Mouse (Mus musculus) small intestine, adult 2 months (tissue): ENCODE data around the gene Gapdhs.

ENCODE experiments used
- CTCF ChIP-seq: fragments of 200-500 bp; IDR thresholded peaks from 2 replicates; pipeline ENCODE4 v1.5.1; 2012; ENCODE audit warnings: low read depth, mild to moderate bottlenecking, control low read depth, inconsistent platforms, low read length, moderate library complexity, mixed read lengths; ENCODE audit not compliant: insufficient replicate concordance, insufficient read length; ENCODE audit errors: extremely low read depth
- POLR2A ChIP-seq: fragments of 200-500 bp; IDR thresholded peaks from 2 replicates; pipeline ENCODE4 v1.6.1; 2012; ENCODE audit warnings: low read depth, mild to moderate bottlenecking, control low read depth, inconsistent platforms, low read length, moderate library complexity

DNA sequence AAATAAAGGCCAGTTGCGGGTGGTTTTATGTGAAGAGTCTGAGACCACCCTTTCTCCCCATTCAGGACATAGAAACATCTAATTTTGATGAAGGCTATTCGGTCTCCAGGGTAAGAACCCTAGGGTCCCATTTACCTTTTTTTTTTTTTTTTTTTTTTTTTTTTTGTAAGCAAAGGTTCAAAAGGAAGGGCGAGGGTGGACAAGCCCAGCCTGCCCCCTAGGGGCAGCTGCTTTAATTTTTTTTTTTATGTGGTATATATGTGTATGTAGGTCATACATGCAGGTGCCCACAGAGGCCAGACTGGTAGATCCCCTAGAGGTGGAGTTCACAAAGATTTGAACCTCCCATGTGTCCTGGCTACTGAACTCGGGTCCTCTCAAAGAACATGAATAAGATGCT is 22.9 kb upstream of the Gapdhs start:
- peak; percentile 8; the same call in 1 of the 2 replicates for TF ChIP-seq CTCF
- no peak for TF ChIP-seq POLR2A
